Mouse (Mus musculus): Measurements from ENCODE around the gene Sh2d4b. TPM values are rescaled to one million over a fixed set of nuclear protein-coding genes. Genes with fewer than 3 reads are reported as not detected.

Sh2d4b gene
- polyA plus RNA-seq, 1 experiment from 2014 or later: 1.9 TPM

DNA sequence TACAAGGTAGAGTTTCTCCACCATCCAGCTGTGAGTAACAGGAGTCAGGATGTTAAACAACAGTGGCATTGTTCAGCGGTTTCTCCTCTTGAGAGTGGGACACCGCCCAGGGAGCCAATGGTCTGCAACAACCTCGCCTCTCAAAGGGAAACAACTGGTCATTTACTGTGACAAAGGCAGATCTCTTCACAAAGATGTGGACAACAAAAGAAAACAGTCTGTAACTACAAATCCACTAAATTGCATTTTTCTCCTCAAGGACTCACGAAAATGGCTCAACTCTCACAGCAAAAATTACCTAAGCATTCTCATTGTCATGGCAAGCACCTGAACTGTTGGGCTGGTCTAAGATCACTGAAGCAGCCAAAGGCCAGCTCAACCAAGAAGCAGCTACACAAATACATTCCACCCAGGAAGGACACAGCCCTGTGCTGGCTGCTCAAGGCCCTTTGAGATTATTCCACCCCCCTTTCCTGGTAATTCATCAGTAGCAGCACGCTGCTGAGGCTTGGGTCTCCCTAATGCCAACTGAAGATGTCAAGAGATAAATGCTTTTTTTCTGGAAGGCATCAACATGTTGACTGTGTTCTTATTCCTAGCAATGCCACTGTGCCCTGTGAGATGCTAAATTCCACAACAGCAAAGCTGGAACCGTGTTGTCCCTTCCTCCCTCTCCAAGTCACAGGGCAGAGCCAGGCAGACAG, 28.1 kb downstream of the Sh2d4b start:
- Histone ChIP-seq H3K36me3 (ENCODE audit: control insufficient read depth, insufficient read depth, low read length) (no peaks in the 10 kb centered on the region), H3K27ac (replicated peaks; ENCODE audit: low read depth, low read length) (no peak overlapping the region), H3K4me3 (ENCODE audit: low read depth, low read length) (no peak overlapping the region), H3K9ac (ENCODE audit: low read depth, low read length) (no peak overlapping the region), H3K9me3 (ENCODE audit: control insufficient read depth, low read length) (no peaks in the 10 kb centered on the region), H3K4me2 (ENCODE audit: low read depth, low read length) (no peak overlapping the region), H3K4me1 (ENCODE audit: control insufficient read depth, insufficient read depth, low read length) (no peaks in the 10 kb centered on the region), H3K27me3 (replicated peaks; ENCODE audit: control insufficient read depth, insufficient read depth, low read length) (no peaks in the 10 kb centered on the region)
- DNase-seq (ENCODE audit: low spot score) (peak; percentile 8), ATAC-seq (ENCODE audit: low read depth) (no peak)
- 44% methylated on average over 6 of the region's 6 CpGs for WGBS

DNA sequence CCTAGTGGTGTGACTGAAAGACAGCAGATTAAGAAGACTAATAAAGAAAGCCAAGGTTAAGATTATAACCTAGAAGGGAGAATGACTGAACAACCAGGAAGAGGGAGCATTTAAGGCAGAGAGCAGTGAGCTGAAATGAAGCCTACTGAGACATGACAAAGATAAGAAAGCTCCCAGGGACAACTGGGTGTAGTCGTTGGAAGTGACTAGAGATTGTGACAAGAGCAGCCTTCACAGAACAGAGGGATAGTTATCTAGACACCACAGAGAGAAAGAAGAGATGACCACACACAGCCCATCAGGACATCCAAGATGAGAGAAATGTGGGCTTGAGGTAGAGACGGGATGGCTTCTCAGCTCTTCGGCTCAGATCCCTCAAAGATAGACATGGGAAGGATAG, 29.4 kb downstream of the Sh2d4b start:
- ATAC-seq (ENCODE audit: low read depth) (no peak), DNase-seq (ENCODE audit: low spot score) (no peak)
- Histone ChIP-seq H3K36me3 (ENCODE audit: control insufficient read depth, insufficient read depth, low read length) (no peaks in the 10 kb centered on the region), H3K9me3 (ENCODE audit: control insufficient read depth, low read length) (no peaks in the 10 kb centered on the region), H3K4me3 (ENCODE audit: low read depth, low read length) (no peak overlapping the region), H3K4me2 (ENCODE audit: low read depth, low read length) (no peak overlapping the region), H3K4me1 (ENCODE audit: control insufficient read depth, insufficient read depth, low read length) (no peaks in the 10 kb centered on the region), H3K27me3 (replicated peaks; ENCODE audit: control insufficient read depth, insufficient read depth, low read length) (no peaks in the 10 kb centered on the region), H3K9ac (ENCODE audit: low read depth, low read length) (no peak overlapping the region), H3K27ac (replicated peaks; ENCODE audit: low read depth, low read length) (no peak overlapping the region)
- 70% methylated on average over 3 of the region's 3 CpGs for WGBS

DNA sequence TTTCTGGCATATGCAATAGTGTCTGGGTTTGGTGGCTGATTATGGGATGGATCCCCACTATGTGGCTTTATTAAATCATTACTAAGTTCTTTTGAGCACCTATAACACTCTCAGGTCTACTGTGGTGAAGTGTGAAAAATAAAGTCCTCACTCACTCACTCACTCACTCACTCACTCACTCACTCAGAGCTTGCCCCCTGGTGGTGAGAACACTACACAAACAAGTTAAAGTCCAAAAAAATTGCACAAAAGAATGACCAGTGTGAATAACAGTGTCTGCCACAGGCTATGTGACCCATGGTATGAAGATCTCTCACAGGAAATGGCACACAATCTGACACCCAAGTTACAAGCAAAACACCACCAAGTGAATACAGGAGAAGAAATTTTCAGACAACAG, 30.0 kb downstream of the Sh2d4b start:
- H3K9ac ChIP-seq (ENCODE audit: low read depth, low read length): no peak overlapping the region
- H3K27ac ChIP-seq (replicated peaks; ENCODE audit: low read depth, low read length): no peak overlapping the region
- H3K27me3 ChIP-seq (replicated peaks; ENCODE audit: control insufficient read depth, insufficient read depth, low read length): no peaks in the 10 kb centered on the region
- H3K4me2 ChIP-seq (ENCODE audit: low read depth, low read length): no peak overlapping the region
- no peaks in the 10 kb centered on the region for H3K4me1 ChIP-seq (ENCODE audit: control insufficient read depth, insufficient read depth, low read length)
- H3K9me3 ChIP-seq (ENCODE audit: control insufficient read depth, low read length): no peaks in the 10 kb centered on the region
- no peak for DNase-seq (ENCODE audit: low spot score)
- no peak overlapping the region for H3K4me3 ChIP-seq (ENCODE audit: low read depth, low read length)
- no peak for ATAC-seq (ENCODE audit: low read depth)
- H3K36me3 ChIP-seq (ENCODE audit: control insufficient read depth, insufficient read depth, low read length): no peaks in the 10 kb centered on the region

DNA sequence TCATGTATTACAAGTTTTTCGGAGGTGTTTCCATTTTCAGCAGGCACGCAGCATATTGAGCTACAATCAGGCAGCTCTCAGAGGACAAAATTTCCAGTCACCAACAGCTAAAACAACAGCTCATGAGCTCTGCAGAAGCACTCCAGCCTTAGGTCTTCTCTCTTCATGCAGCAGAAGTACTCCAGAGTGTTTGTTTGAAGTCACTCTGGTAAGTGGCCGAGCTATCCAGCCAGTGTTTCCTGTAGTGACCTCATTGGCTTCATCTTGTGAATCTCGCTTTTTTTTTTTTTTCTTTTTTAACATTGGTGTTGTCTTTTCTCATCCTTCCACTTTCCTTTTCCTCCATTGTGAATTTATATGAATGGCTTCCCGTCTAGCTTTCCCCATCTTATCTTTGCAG, 40.1 kb downstream of the Sh2d4b start:
- ATAC-seq (ENCODE audit: low read depth): no peak
- DNase-seq (ENCODE audit: low spot score): no peak
- WGBS: 56% methylated on average over 5 of the region's 5 CpGs
- H3K4me3 ChIP-seq (ENCODE audit: low read depth, low read length): no peak overlapping the region
- no peaks in the 10 kb centered on the region for H3K4me1 ChIP-seq (ENCODE audit: control insufficient read depth, insufficient read depth, low read length)
- H3K27me3 ChIP-seq (replicated peaks; ENCODE audit: control insufficient read depth, insufficient read depth, low read length): no peaks in the 10 kb centered on the region
- no peak overlapping the region for H3K4me2 ChIP-seq (ENCODE audit: low read depth, low read length)
- no peaks in the 10 kb centered on the region for H3K9me3 ChIP-seq (ENCODE audit: control insufficient read depth, low read length)
- H3K36me3 ChIP-seq (ENCODE audit: control insufficient read depth, insufficient read depth, low read length): no peaks in the 10 kb centered on the region
- no peak overlapping the region for H3K9ac ChIP-seq (ENCODE audit: low read depth, low read length)
- H3K27ac ChIP-seq (replicated peaks; ENCODE audit: low read depth, low read length): no peak overlapping the region

DNA sequence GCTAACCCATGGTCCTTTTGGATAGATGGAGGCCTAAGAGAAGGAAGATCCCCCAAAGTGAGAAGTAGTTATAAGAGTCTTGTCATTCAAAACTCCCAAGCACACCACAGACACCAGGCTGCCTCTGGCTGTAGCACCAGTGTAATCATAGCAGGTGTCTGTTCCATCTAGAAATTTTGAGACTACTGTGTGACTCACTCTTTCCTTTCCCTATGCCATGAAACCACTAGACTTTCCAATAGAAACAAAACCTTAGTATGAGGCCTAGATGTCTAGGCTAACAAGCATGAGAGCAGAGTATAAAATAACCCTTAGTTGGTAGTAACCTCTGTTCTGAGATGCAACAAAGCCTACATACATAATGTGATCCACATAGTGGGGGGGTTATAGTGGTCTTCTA, 55.7 kb downstream of the Sh2d4b start:
- Histone ChIP-seq H3K27ac (replicated peaks; ENCODE audit: low read depth, low read length) (no peak overlapping the region), H3K36me3 (ENCODE audit: control insufficient read depth, insufficient read depth, low read length) (no peaks in the 10 kb centered on the region), H3K9ac (ENCODE audit: low read depth, low read length) (no peak overlapping the region), H3K9me3 (ENCODE audit: control insufficient read depth, low read length) (no peaks in the 10 kb centered on the region), H3K27me3 (replicated peaks; ENCODE audit: control insufficient read depth, insufficient read depth, low read length) (no peaks in the 10 kb centered on the region), H3K4me3 (ENCODE audit: low read depth, low read length) (no peak overlapping the region), H3K4me1 (ENCODE audit: control insufficient read depth, insufficient read depth, low read length) (no peaks in the 10 kb centered on the region), H3K4me2 (ENCODE audit: low read depth, low read length) (no peak overlapping the region)
- ATAC-seq (ENCODE audit: low read depth) (no peak), DNase-seq (ENCODE audit: low spot score) (no peak)

DNA sequence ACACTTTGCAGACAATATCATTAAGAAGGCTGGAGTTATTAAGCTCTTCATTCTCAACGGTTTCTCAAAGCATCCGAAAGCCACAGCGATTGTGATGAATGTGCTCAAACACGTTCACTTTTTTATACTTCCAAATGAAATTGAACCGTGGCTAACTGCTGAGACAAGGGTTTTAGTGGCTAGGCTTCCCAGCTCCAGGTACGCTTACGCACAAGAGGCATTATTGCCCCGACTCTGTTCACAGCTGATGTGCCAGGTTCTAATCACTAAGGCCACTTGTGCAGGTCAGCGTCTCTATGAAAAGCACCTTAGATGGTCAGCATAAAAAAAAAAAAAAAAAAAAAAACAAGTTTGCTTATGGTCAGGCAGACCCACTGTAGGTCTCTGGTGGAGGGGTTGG, 62.6 kb downstream of the Sh2d4b start:
- no peak overlapping the region for H3K4me3 ChIP-seq (ENCODE audit: low read depth, low read length)
- no peaks in the 10 kb centered on the region for H3K36me3 ChIP-seq (ENCODE audit: control insufficient read depth, insufficient read depth, low read length)
- no peaks in the 10 kb centered on the region for H3K27me3 ChIP-seq (replicated peaks; ENCODE audit: control insufficient read depth, insufficient read depth, low read length)
- H3K9me3 ChIP-seq (ENCODE audit: control insufficient read depth, low read length): no peaks in the 10 kb centered on the region
- H3K9ac ChIP-seq (ENCODE audit: low read depth, low read length): no peak overlapping the region
- ATAC-seq (ENCODE audit: low read depth): no peak
- H3K27ac ChIP-seq (replicated peaks; ENCODE audit: low read depth, low read length): no peak overlapping the region
- H3K4me1 ChIP-seq (ENCODE audit: control insufficient read depth, insufficient read depth, low read length): no peaks in the 10 kb centered on the region
- 84% methylated on average over 9 of the region's 9 CpGs for WGBS
- H3K4me2 ChIP-seq (ENCODE audit: low read depth, low read length): no peak overlapping the region
- no peak for DNase-seq (ENCODE audit: low spot score)

DNA sequence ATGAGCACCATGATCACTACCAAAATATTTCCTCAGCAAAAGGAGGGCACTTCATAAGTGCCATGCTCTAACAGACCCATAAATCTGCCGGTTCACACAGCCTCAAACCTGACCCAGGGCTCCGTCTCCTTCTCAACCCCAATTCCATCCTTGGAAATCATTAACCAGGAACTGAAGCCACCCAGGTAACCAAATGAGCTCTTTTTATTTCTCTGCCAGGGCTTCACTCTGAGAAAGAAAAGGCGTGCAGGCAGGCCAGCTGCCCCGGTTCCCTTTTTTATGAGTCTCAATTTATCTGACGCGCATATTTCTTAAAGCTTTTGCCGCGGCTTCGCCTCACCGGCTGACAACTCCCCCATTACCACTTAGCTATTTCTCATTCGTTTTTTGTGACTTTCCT, 63.0 kb downstream of the Sh2d4b start:
- no peak overlapping the region for H3K4me3 ChIP-seq (ENCODE audit: low read depth, low read length)
- H3K9ac ChIP-seq (ENCODE audit: low read depth, low read length): no peak overlapping the region
- DNase-seq (ENCODE audit: low spot score) (no peak), ATAC-seq (ENCODE audit: low read depth) (no peak)
- 80% methylated on average over 11 of the region's 11 CpGs for WGBS
- H3K9me3 ChIP-seq (ENCODE audit: control insufficient read depth, low read length): no peaks in the 10 kb centered on the region
- no peaks in the 10 kb centered on the region for H3K27me3 ChIP-seq (replicated peaks; ENCODE audit: control insufficient read depth, insufficient read depth, low read length)
- H3K4me1 ChIP-seq (ENCODE audit: control insufficient read depth, insufficient read depth, low read length): no peaks in the 10 kb centered on the region
- H3K36me3 ChIP-seq (ENCODE audit: control insufficient read depth, insufficient read depth, low read length): no peaks in the 10 kb centered on the region
- no peak overlapping the region for H3K27ac ChIP-seq (replicated peaks; ENCODE audit: low read depth, low read length)
- H3K4me2 ChIP-seq (ENCODE audit: low read depth, low read length): no peak overlapping the region

DNA sequence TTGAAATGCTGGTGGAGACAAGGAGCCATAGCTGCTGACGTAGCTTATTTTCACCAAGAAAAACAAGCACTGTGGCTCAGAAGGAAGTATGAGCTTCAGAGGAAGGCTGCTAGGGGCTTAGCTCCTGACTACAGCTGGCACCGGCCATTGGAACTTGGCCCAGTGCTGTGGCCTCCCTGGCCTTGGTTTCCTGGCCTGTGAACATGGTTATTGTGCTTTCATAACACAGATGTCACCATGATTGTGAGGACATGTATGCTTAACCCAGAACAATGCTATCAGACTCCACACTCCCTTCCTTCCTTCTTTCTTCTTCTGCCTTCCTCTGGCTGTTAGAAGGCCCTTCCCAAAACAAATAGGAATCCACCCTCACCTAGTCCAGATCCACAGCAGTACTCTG, 75.0 kb downstream of the Sh2d4b start:
- no peaks in the 10 kb centered on the region for H3K4me1 ChIP-seq (ENCODE audit: control insufficient read depth, insufficient read depth, low read length)
- no peaks in the 10 kb centered on the region for H3K9me3 ChIP-seq (ENCODE audit: control insufficient read depth, low read length)
- 0 out of 2 replicates have a peak overlapping the region, but pooled peaks have one; percentile 10 for H3K27ac ChIP-seq (replicated peaks; ENCODE audit: low read depth, low read length)
- no peaks in the 10 kb centered on the region for H3K27me3 ChIP-seq (replicated peaks; ENCODE audit: control insufficient read depth, insufficient read depth, low read length)
- ATAC-seq (ENCODE audit: low read depth) (no peak), DNase-seq (ENCODE audit: low spot score) (peak; percentile 50)
- no peak overlapping the region for H3K9ac ChIP-seq (ENCODE audit: low read depth, low read length)
- H3K36me3 ChIP-seq (ENCODE audit: control insufficient read depth, insufficient read depth, low read length): no peaks in the 10 kb centered on the region
- 66% methylated on average over 2 of the region's 2 CpGs for WGBS
- H3K4me3 ChIP-seq (ENCODE audit: low read depth, low read length): no peak overlapping the region
- no peak overlapping the region for H3K4me2 ChIP-seq (ENCODE audit: low read depth, low read length)

DNA sequence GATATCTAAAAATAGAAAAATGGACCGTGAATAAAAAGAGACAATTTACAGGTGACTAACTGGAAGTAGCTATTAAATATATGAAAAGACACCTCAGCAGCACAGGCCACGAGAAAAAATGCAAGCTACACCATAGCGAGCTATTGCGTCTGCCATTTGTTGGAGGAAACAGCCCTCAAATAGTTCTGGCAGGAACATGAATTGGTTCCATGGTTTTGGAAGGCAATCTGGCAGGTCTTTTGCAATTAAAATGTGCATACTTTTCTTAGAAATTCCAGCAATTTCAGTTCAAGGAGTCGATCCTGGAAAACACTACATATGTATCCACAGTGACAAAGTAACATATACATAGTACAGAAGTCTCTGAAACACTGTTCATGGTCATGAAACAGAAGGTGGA, 76.4 kb downstream of the Sh2d4b start:
- Histone ChIP-seq H3K36me3 (ENCODE audit: control insufficient read depth, insufficient read depth, low read length) (no peaks in the 10 kb centered on the region), H3K4me2 (ENCODE audit: low read depth, low read length) (no peak overlapping the region), H3K4me3 (ENCODE audit: low read depth, low read length) (no peak overlapping the region), H3K27ac (replicated peaks; ENCODE audit: low read depth, low read length) (no peak overlapping the region), H3K4me1 (ENCODE audit: control insufficient read depth, insufficient read depth, low read length) (no peaks in the 10 kb centered on the region), H3K27me3 (replicated peaks; ENCODE audit: control insufficient read depth, insufficient read depth, low read length) (no peaks in the 10 kb centered on the region), H3K9ac (ENCODE audit: low read depth, low read length) (no peak overlapping the region), H3K9me3 (ENCODE audit: control insufficient read depth, low read length) (no peaks in the 10 kb centered on the region)
- DNase-seq (ENCODE audit: low spot score) (no peak), ATAC-seq (ENCODE audit: low read depth) (no peak)
- 79% methylated on average over 5 of the region's 5 CpGs for whole genome bisulfite sequencing

All from embryonic facial prominence, embryonic 14.5 days (tissue).